Mouse (Mus musculus): ENCODE data around the gene Tpm3. TPM values are rescaled to one million over a fixed set of nuclear protein-coding genes. Genes with fewer than 3 reads are reported as not detected.
"Not testable (repeated sequence)": the region's sequence is repeated elsewhere in the genome, so short reads cannot be mapped to it uniquely, and the experiment has no call there.

Gene Tpm3
- polyA plus RNA-seq, 1 experiment: 305 TPM

DNA sequence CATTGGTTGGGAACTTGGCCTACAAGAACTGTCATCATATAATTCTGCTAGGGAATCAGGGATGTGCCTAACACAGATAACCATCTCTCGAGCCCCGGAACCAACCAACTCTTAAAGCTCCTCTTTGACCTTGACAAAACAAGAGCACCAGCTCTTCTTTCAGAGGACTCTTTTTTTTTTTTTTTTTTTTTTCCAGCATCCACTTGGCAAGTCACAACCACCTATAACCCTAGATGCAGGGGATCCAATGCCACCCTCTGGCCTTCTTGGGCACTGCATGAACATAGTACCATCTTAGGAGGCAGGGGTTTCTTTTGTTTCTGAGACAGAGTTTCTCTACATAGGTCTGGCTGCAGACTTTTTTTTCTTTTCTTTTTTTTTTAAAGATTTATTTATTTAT, 41.9 kb downstream of the Tpm3 start:
- Histone ChIP-seq H3K27me3 (ENCODE audit: control insufficient read depth, insufficient read depth, low read length, poor library complexity, severe bottlenecking) (no peaks in the 10 kb centered on the region), H3K9ac (ENCODE audit: low read depth, poor library complexity, severe bottlenecking) (no peak overlapping the region), H3K27ac (ENCODE audit: insufficient read depth, low read length) (no peak overlapping the region), H3K36me3 (ENCODE audit: control insufficient read depth, insufficient read depth, low read length, poor library complexity, severe bottlenecking) (no peaks in the 10 kb centered on the region), H3K4me3 (ENCODE audit: low read depth, low read length) (no peak overlapping the region), H3K9me3 (replicated peaks; ENCODE audit: control insufficient read depth, insufficient read depth, low read length, poor library complexity, severe bottlenecking) (no peaks in the 10 kb centered on the region), H3K4me1 (ENCODE audit: control insufficient read depth, insufficient read depth, low read length) (no peaks in the 10 kb centered on the region)
- TF ChIP-seq CTCF (IDR thresholded peaks at IDR 0.05; ENCODE audit: low read depth, low read length) (no peak), EP300 (IDR thresholded peaks at IDR 0.05; ENCODE audit: insufficient read depth, low read depth, low read length) (no peak), POLR2A (IDR thresholded peaks at IDR 0.05; ENCODE audit: insufficient read depth, low read length) (no peak)

- Histone ChIP-seq H3K9me3 (replicated peaks; ENCODE audit: control insufficient read depth, insufficient read depth, low read length, poor library complexity, severe bottlenecking) (no peaks in the 10 kb centered on the region), H3K27me3 (ENCODE audit: control insufficient read depth, insufficient read depth, low read length, poor library complexity, severe bottlenecking) (no peaks in the 10 kb centered on the region), H3K9ac (ENCODE audit: low read depth, poor library complexity, severe bottlenecking) (no peak overlapping the region), H3K27ac (ENCODE audit: insufficient read depth, low read length) (no peak overlapping the region), H3K36me3 (ENCODE audit: control insufficient read depth, insufficient read depth, low read length, poor library complexity, severe bottlenecking) (no peaks in the 10 kb centered on the region), H3K4me3 (ENCODE audit: low read depth, low read length) (no peak overlapping the region), H3K4me1 (ENCODE audit: control insufficient read depth, insufficient read depth, low read length) (no peaks in the 10 kb centered on the region)
- no peak for TF ChIP-seq POLR2A (IDR thresholded peaks at IDR 0.05; ENCODE audit: insufficient read depth, low read length)
- no peak for TF ChIP-seq EP300 (IDR thresholded peaks at IDR 0.05; ENCODE audit: insufficient read depth, low read depth, low read length)
- TF ChIP-seq CTCF (IDR thresholded peaks at IDR 0.05; ENCODE audit: low read depth, low read length): no peak
Observed at GRCm38 (mm10) chr3:90115526-90115925, 43.1 kb downstream of the Tpm3 start.

- no peak for TF ChIP-seq EP300 (IDR thresholded peaks at IDR 0.05; ENCODE audit: insufficient read depth, low read depth, low read length)
- TF ChIP-seq CTCF (IDR thresholded peaks at IDR 0.05; ENCODE audit: low read depth, low read length): no peak
- no peak for TF ChIP-seq POLR2A (IDR thresholded peaks at IDR 0.05; ENCODE audit: insufficient read depth, low read length)
- H3K4me1 ChIP-seq (ENCODE audit: control insufficient read depth, insufficient read depth, low read length): no peaks in the 10 kb centered on the region
- no peak overlapping the region for H3K9ac ChIP-seq (ENCODE audit: low read depth, poor library complexity, severe bottlenecking)
- H3K9me3 ChIP-seq (replicated peaks; ENCODE audit: control insufficient read depth, insufficient read depth, low read length, poor library complexity, severe bottlenecking): no peaks in the 10 kb centered on the region
- no peaks in the 10 kb centered on the region for H3K27me3 ChIP-seq (ENCODE audit: control insufficient read depth, insufficient read depth, low read length, poor library complexity, severe bottlenecking)
- H3K36me3 ChIP-seq (ENCODE audit: control insufficient read depth, insufficient read depth, low read length, poor library complexity, severe bottlenecking): no peaks in the 10 kb centered on the region
- no peak overlapping the region for H3K27ac ChIP-seq (ENCODE audit: insufficient read depth, low read length)
- no peak overlapping the region for H3K4me3 ChIP-seq (ENCODE audit: low read depth, low read length)
Observed at GRCm38 (mm10) chr3:90118132-90118790, 45.8 kb downstream of the Tpm3 start.

DNA sequence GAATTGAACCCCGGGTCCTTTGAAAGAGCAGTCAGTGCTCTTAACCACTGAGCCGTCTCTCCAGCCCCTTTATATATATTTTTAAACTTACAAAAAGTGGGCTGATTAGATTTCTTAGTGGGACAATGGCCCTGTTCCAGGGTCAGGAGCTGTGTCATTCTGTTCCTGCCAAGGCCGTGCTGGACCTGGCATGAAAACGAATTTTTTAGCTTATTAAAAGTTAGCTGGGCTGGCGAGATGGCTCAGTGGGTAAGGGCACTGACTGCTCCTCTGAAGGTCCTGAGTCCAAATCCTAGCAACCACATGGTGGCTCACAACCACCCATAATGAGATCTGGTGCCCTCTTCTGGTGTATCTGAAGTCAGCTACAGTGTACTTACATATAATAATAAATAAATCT, 49.6 kb downstream of the Tpm3 start:
- H3K9ac ChIP-seq (ENCODE audit: low read depth, poor library complexity, severe bottlenecking); H3K4me1 ChIP-seq (ENCODE audit: control insufficient read depth, insufficient read depth, low read length); H3K36me3 ChIP-seq (ENCODE audit: control insufficient read depth, insufficient read depth, low read length, poor library complexity, severe bottlenecking); H3K9me3 ChIP-seq (replicated peaks; ENCODE audit: control insufficient read depth, insufficient read depth, low read length, poor library complexity, severe bottlenecking); H3K27ac ChIP-seq (ENCODE audit: insufficient read depth, low read length); H3K4me3 ChIP-seq (ENCODE audit: low read depth, low read length); H3K27me3 ChIP-seq (ENCODE audit: control insufficient read depth, insufficient read depth, low read length, poor library complexity, severe bottlenecking): not testable (repeated sequence)

DNA sequence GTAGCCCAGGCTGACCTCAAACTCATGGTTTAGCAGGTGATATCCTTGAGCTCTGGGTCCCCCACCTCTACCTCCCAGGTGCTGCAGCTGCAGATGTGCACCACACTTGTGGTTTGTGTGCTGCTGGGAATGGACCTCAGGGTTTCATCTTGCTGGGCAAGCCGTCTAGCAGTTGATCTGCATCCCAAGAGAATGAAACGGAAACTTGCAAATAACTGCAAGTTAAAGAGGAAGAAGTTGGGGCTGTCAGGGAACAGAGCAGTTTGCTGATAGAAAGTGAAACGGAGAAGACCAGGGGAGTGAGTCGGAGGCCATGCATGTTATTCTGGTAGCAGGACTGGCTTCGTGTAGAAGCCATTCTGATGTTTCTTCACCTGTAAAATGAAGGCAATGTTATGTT, 53.3 kb downstream of the Tpm3 start:
- no peaks in the 10 kb centered on the region for H3K36me3 ChIP-seq (ENCODE audit: control insufficient read depth, insufficient read depth, low read length, poor library complexity, severe bottlenecking)
- H3K9ac ChIP-seq (ENCODE audit: low read depth, poor library complexity, severe bottlenecking): no peak overlapping the region
- H3K27ac ChIP-seq (ENCODE audit: insufficient read depth, low read length): no peak overlapping the region
- no peak overlapping the region for H3K4me3 ChIP-seq (ENCODE audit: low read depth, low read length)
- TF ChIP-seq POLR2A (IDR thresholded peaks at IDR 0.05; ENCODE audit: insufficient read depth, low read length) (no peak), EP300 (IDR thresholded peaks at IDR 0.05; ENCODE audit: insufficient read depth, low read depth, low read length) (no peak), CTCF (IDR thresholded peaks at IDR 0.05; ENCODE audit: low read depth, low read length) (no peak)
- H3K27me3 ChIP-seq (ENCODE audit: control insufficient read depth, insufficient read depth, low read length, poor library complexity, severe bottlenecking): no peaks in the 10 kb centered on the region
- no peaks in the 10 kb centered on the region for H3K9me3 ChIP-seq (replicated peaks; ENCODE audit: control insufficient read depth, insufficient read depth, low read length, poor library complexity, severe bottlenecking)
- H3K4me1 ChIP-seq (ENCODE audit: control insufficient read depth, insufficient read depth, low read length): no peaks in the 10 kb centered on the region

GRCm38 (mm10) chr3:90127881-90128280, 55.4 kb downstream of the Tpm3 start:
- H3K27ac ChIP-seq (ENCODE audit: insufficient read depth, low read length): no peak overlapping the region
- no peaks in the 10 kb centered on the region for H3K9me3 ChIP-seq (replicated peaks; ENCODE audit: control insufficient read depth, insufficient read depth, low read length, poor library complexity, severe bottlenecking)
- no peak for TF ChIP-seq CTCF (IDR thresholded peaks at IDR 0.05; ENCODE audit: low read depth, low read length)
- no peak for TF ChIP-seq POLR2A (IDR thresholded peaks at IDR 0.05; ENCODE audit: insufficient read depth, low read length)
- no peak for TF ChIP-seq EP300 (IDR thresholded peaks at IDR 0.05; ENCODE audit: insufficient read depth, low read depth, low read length)
- H3K4me1 ChIP-seq (ENCODE audit: control insufficient read depth, insufficient read depth, low read length): no peaks in the 10 kb centered on the region
- H3K9ac ChIP-seq (ENCODE audit: low read depth, poor library complexity, severe bottlenecking): no peak overlapping the region
- no peaks in the 10 kb centered on the region for H3K27me3 ChIP-seq (ENCODE audit: control insufficient read depth, insufficient read depth, low read length, poor library complexity, severe bottlenecking)
- H3K4me3 ChIP-seq (ENCODE audit: low read depth, low read length): no peak overlapping the region
- H3K36me3 ChIP-seq (ENCODE audit: control insufficient read depth, insufficient read depth, low read length, poor library complexity, severe bottlenecking): no peaks in the 10 kb centered on the region
